Mouse (Mus musculus) liver, embryonic 14.5 days (tissue): Measurements from ENCODE around the gene Gm26897.

Source experiments
- CTCF ChIP-seq: IDR thresholded peaks from 2 replicates; pipeline ENCODE4 v1.5.1; 2016; ENCODE audit warnings: antibody characterized with exemption, low read depth, control low read depth
- EP300 ChIP-seq: IDR thresholded peaks from 2 replicates; pipeline ENCODE4 v1.6.1; 2016; ENCODE audit warnings: antibody characterized with exemption, low read depth

DNA sequence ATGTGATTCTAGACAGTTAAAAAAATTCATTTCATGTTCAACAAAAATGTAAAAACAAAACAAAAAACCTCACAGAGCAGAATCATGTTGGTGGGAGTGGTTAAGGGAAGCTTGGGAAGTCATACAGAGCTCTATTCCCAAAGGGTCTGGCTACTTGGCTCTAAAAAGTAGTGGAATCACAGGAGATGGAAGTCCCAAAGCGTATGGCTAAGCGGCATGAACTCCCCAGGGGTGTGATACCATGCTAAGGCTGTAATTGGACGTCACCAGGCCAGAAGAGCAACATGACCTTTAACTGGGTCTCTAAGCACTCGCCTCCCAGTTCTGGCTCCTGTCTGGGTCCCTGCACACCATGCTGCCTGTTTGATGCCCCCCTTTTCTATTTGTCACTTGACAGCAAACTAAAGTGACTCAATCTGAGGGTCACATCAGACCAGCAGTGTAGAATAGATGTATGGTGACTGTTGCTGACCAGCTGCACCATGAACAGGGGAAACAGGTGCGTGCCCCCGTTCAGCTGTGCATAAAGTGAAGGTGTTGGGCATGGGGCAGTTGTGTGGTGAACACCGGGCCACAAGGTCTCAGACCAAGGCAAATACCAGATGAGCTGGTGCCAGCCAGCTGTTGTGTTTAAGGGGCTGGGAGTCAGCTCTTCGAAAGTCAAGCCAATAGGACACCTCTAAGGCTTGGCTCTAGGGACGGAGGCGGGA lies 46.2 kb downstream of the Gm26897 start:
- TF ChIP-seq CTCF, result no peak
- TF ChIP-seq EP300, result no peak
